ENCODE assay signal across 7 mouse cellular contexts in the genomic region with DNA sequence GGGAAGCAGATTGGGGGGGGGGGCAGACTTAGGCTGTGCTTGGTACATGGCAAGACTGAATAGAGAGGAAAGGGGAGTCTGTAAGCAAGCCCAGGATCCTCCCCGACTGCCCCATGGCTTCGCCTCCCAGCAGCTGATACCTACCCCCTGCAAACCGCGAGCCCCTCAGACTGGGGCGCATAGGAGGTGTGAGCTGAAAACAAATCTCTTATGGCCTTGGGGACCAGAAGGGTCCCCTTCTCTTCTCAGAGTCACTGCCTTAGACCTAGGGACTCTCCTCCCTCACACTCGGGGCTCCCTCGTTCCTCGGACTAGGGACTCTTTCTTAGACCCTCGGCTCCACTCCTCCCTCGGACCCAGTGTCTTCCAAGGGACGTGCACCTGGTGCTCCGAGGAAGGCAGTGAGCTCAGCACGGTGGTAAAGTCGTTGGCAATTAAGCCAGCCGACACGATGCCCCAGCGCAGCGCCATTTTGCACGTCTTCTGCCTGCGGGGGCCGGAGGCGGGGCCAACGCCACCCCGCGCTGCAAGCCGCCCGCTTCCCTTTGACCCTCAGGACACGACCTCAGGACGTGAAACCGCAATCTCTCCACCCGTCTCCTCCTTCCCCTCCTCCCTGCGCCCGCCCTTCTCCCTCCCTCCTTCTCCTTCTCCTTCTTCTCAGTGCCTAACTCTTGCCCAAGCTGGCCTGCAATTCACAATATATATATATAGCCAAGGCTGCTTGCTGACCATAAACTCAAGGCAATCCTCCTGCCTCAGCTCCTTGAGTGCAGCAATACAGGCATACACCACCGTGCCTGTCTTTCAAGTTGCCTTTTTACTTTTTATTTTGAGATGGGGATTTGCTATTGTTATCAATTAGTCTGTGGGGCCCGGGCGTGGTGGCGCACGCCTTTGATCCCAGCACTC. TPM values are rescaled to one million over a fixed set of nuclear protein-coding genes. Genes with fewer than 3 reads are reported as not detected.
DNase-seq lines count a peak whose midpoint lies in the region; ATAC-seq lines count a peak whose summit lies in the region.

A gene (minus strand): TSS at position 513 of the 912 bp plus-strand sequence.

- peak within 1 kb of the TSS; percentile 51 for H3K27ac ChIP-seq in intestine, embryonic 16.5 days (ENCODE audit: low read length)
- peak within 1 kb of the TSS; percentile 67 for H3K27ac ChIP-seq in liver, embryonic 12.5 days

- 11% methylated on average over 38 of the region's 38 CpGs for WGBS in intestine, embryonic 16.5 days
- 3% methylated on average over 38 of the region's 38 CpGs for WGBS in liver, embryonic 12.5 days (ENCODE audit: insufficient replicate concordance)

- no peaks in the 10 kb centered on the region for H3K9me3 ChIP-seq in intestine, embryonic 16.5 days (ENCODE audit: control insufficient read depth, low read length)
- no peaks in the 10 kb centered on the region for H3K9me3 ChIP-seq in liver, embryonic 12.5 days (replicated peaks)

- H3K4me1 ChIP-seq in intestine, embryonic 16.5 days (ENCODE audit: control insufficient read depth, insufficient read depth, low read length), result peaks cover 22% of the 10 kb centered on the region
- peaks cover 79% of the 10 kb centered on the region for H3K4me1 ChIP-seq in liver, embryonic 12.5 days

- ATAC-seq in intestine, embryonic 16.5 days, result peak; percentile 66
- peak; percentile 58 for ATAC-seq in liver, embryonic 12.5 days

- H3K27me3 ChIP-seq in intestine, embryonic 16.5 days (replicated peaks; ENCODE audit: control insufficient read depth, insufficient read depth, low read length), result no peaks in the 10 kb centered on the region
- no peaks in the 10 kb centered on the region for H3K27me3 ChIP-seq in liver, embryonic 12.5 days (replicated peaks)

- DNase-seq in adrenal gland, postnatal 14 days, result peak; percentile 91
- peak; percentile 82 for DNase-seq in embryo, embryonic 10 days (ENCODE audit: low spot score)
- DNase-seq in heart, adult 11 months, result peak; percentile 98
- peak; percentile 41 to 55 for DNase-seq in monocyte, adult 2 months (ENCODE audit: low read depth in 1 of 2, low spot score in 2 of 2)
- peak; percentile 60 to 82 for DNase-seq in spleen, postnatal 4 days (ENCODE audit: low spot score in 2 of 2)

- peak within 1 kb of the TSS; percentile 56 for H3K4me3 ChIP-seq in intestine, embryonic 16.5 days (ENCODE audit: low read length)
- H3K4me3 ChIP-seq in liver, embryonic 12.5 days, result peak within 1 kb of the TSS; percentile 63

- peak within 1 kb of the TSS; percentile 74 for H3K9ac ChIP-seq in intestine, embryonic 16.5 days (ENCODE audit: low read depth, low read length)
- H3K9ac ChIP-seq in liver, embryonic 12.5 days, result peak within 1 kb of the TSS; percentile 77

- peaks cover 3% of the 10 kb centered on the region for H3K36me3 ChIP-seq in intestine, embryonic 16.5 days (ENCODE audit: control insufficient read depth, insufficient read depth, low read length)
- H3K36me3 ChIP-seq in liver, embryonic 12.5 days, result peaks cover 17% of the 10 kb centered on the region

- peak within 1 kb of the TSS; percentile 73 for H3K4me2 ChIP-seq in intestine, embryonic 16.5 days (ENCODE audit: low read depth, low read length)
- H3K4me2 ChIP-seq in liver, embryonic 12.5 days, result peak within 1 kb of the TSS; percentile 83

RNA-seq across cellular contexts. Expression of the gene that starts here (rescaled TPM):
- total RNA-seq in adrenal gland, postnatal 14 days (2021), result 46.8 and 54.1 TPM in 2 replicates
- 1.9 and 2.2 TPM in 2 replicates for polyA plus RNA-seq in intestine, embryonic 16.5 days (2015; fragmentation: Nextera tagmentation; extraction: Ambion mirVana)
- polyA plus RNA-seq in liver, embryonic 12.5 days (2016; fragmentation: Nextera tagmentation; extraction: Ambion mirVana), result 2.8 and 3.1 TPM in 2 replicates

Comparison
In these comparisons a context has a peak if more than half of its experiments do, and no peak if none do; other contexts are left out.
1. Peak in every context shown above with its lines: DNase-seq, ATAC-seq, H3K4me3 ChIP-seq and H3K27ac ChIP-seq.
2. DNase-seq: peak in every context shown above with its lines; median percentile 98 in heart, adult 11 months; 91 in adrenal gland, postnatal 14 days; 82 in embryo, embryonic 10 days; 71 in spleen, postnatal 4 days; 48 in monocyte, adult 2 months.